Mouse (Mus musculus): Measurements from ENCODE around the gene Tango2. TPM values are rescaled to one million over a fixed set of nuclear protein-coding genes. Genes with fewer than 3 reads are reported as not detected.

The Tango2 gene
- total RNA-seq, 2 experiments from 2014 or later, result 42.3 to 45.5 TPM

DNA sequence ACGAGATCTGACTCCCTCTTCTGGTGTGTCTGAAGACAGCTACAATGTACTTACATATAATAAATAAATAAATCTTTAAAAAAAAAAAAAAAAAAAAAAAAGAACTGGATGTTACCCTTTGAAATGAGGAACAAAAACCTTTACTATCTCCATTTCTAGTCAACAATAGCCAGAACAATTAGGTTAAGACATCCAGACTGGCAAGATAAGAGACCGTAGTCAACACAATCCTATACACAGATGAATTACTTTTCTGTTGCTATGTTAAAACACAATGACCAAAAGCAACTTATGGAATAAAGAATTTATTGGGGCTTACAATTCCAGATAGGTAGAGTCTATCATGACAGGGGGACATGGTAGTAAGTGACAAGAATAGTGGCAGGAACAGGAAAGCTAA is 82.9 kb downstream of the Tango2 start:
- DNase-seq (ENCODE audit: low spot score in 2 of 2), result no peak

DNA sequence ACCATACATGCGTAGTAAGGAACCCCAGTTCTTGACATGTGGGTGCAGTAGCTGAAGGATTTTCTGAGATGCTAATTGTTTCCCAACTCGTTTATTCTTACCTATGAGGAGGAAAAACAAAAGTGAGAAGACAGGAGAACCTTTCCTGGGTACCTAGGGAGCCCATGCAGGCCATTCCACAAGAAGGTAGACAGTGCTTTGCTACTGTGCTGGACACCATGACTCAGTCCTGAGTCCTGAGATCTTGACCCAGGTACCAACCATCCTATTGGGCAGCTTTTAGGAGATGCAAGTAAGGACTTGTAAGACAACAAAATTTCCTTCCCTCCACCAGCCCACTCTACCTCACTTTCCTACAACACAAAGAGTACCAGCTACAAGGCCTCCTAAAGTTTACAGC is 89.7 kb downstream of the Tango2 start, which contains the start of gene Gm49776:
Gene Gm49776, minus strand, starts transcription at position 101 of the 400 bp plus-strand sequence.
- no peak for DNase-seq (ENCODE audit: low spot score in 2 of 2)

DNA sequence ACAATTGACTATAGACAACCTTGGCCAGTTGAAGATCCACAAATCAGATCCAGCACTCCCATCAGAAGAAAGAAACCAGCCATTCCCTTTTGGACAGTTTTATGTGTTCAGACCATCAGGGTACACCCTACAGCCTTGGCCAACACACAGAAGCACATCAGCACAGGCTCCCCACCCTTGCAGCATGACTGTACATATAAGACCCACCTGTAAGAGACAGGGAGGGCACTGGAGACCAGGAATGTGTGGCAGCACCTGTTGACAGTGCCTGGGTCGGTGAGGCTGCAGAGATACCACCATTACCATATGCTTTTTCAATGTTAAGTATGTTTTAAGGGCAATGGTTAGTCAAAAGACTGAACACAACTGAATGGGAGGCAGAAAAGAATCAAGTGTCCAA is 94.0 kb downstream of the Tango2 start:
- DNase-seq (ENCODE audit: low spot score in 2 of 2), result no peak

DNA sequence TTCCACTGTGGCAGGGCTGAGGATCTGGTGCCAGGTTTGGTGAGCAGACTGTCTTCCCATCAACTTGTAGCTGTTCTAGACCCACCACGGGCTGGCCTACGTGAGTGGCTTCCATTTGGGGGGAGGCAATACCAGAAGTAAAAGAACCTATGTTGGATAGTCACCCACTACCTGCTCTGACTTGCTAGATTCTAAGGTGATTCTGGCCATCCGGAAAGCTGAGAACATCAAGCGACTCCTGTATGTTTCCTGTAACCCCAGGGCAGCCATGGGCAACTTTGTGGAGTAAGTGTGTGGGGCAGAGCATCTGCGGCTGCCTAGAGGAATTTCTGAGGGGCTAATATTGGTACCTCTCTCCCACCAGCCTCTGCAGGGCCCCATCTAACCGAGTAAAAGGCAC is 95.2 kb downstream of the Tango2 start:
- DNase-seq (ENCODE audit: low spot score in 2 of 2), result no peak

DNA sequence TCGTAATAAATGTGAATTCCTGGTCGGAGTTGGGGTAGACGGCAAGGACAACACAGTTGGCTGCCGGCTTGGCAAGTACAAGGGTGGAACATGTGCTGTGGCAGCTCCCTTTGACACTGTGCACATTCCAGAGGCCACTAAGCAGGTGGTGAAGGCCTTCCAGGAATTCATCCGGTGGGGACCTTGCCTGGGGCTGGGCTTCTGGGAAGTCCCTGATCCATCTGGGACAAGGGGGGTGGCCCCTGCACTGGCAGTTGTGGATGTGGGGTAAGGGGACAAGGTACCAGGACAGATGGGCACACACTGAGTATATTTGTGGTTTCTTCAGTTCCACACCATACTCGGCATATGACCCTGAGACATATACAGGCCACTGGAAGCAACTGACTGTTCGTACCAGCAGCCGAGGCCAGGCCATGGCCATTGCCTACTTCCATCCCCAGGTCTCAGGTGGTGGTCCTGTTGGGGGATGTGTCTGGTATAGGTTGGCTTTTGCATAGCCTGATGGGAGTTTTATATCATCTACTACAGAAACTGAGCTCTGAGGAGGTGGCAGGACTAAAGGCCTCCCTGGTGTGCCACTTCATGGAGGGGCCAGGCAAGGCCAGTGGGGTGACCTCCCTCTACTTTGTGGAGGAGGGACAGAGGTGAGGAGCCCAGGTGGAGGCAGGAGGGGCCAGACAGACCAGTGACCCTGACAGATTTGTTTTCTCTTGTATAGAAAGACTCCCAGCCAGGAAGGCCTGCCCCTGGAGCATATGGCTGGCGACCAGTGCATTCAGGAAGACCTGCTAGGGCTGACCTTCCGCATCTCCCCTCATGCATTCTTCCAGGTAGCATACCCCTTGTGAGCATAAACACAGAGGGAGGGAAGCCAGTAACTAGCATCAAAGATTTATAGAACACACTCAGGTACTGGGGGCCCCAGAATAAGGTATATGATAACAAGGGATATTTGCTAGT is 96.8 kb downstream of the Tango2 start:
- no peak for DNase-seq (ENCODE audit: low spot score in 2 of 2)

Small RNAs within 50 kb of the gene (microRNA-seq; reads per million reads assigned to microRNA genes)
- 1.6 reads per million for gene Gm24572
- gene Gm26219, result not detected
- 259 reads per million, percentile 58 among the genes with 10 or more reads in this experiment for gene Mir1306
- 837 reads per million, percentile 74 among the genes with 10 or more reads in this experiment for gene Mir185

Other genes with a start within 250 kb of the Tango2 start
- under 1 TPM; 0.98 to 0.99 TPM for gene Rtn4r, start 220.5 kb downstream of the Tango2 start, total RNA-seq (2021)
- gene Ccdc188, start 130.2 kb downstream of the Tango2 start, total RNA-seq (2021), result not detected
- gene Zdhhc8, start 113.0 kb downstream of the Tango2 start, total RNA-seq (2021), result 10 to 100 TPM; 26.7 to 27.0 TPM
- 10 to 100 TPM; 55.7 to 58.8 TPM for gene Trmt2a, start 99.4 kb downstream of the Tango2 start, total RNA-seq (2021)
- 100 to 1,000 TPM; 167 to 187 TPM for gene Ranbp1, start 99.4 kb downstream of the Tango2 start, total RNA-seq (2021)
- not detected for gene Gm49776, start 89.8 kb downstream of the Tango2 start, total RNA-seq (2021)
- gene Dgcr8, start 58.9 kb downstream of the Tango2 start, total RNA-seq (2021), result 10 to 100 TPM; 49.7 to 58.4 TPM
- gene Arvcf, start 79 bp upstream of the Tango2 start, total RNA-seq (2021), result 10 to 100 TPM; 56.9 to 59.4 TPM
- 10 to 100 TPM; 60.2 to 67.6 TPM for gene Txnrd2, start 78.3 kb upstream of the Tango2 start, total RNA-seq (2021)
- gene Comt, start 78.7 kb upstream of the Tango2 start, total RNA-seq (2021), result 100 to 1,000 TPM in 1 of 2 experiments, 10 to 100 TPM in 1; 99.0 to 129 TPM
- gene Gnb1l, start 150.6 kb upstream of the Tango2 start, total RNA-seq (2021), result 1 to 10 TPM; 5.6 to 9.2 TPM
- 10 to 100 TPM in 1 of 2 experiments, 1 to 10 TPM in 1; 9.5 to 11.0 TPM for gene Rtl10, start 150.8 kb upstream of the Tango2 start, total RNA-seq (2021)
- 1 to 10 TPM in 1 of 2 experiments, under 1 TPM in 1; 0.59 to 1.0 TPM for gene Tbx1, start 242.6 kb upstream of the Tango2 start, total RNA-seq (2021)

Data from adrenal gland, postnatal 4 days (tissue).